Mouse (Mus musculus) hindbrain, postnatal 0 days (tissue): ENCODE data around the gene Gbp5. TPM values are rescaled to one million over a fixed set of nuclear protein-coding genes. Genes with fewer than 3 reads are reported as not detected.

Source experiments
- ATAC-seq: fragments of 200-750 bp; cut with Nextera tagmentation; 2 replicates; pipeline ENCODE4 v1.8.0; 2017; ENCODE audit warnings: mild to moderate bottlenecking, moderate TSS enrichment, moderate library complexity
- DNase-seq: peaks from one replicate; pipeline ENCODE4 v3.0.0-alpha.2; 2015; ENCODE audit warnings: low spot score
- H3K27ac ChIP-seq: fragments of 300-500 bp; sonication (generic); 2 replicates; pipeline ENCODE4 v1.5.1; 2014; ENCODE audit warnings: mild to moderate bottlenecking
- H3K27me3 ChIP-seq: fragments of 300-500 bp; sonication (generic); 2 replicates; pipeline ENCODE4 v1.6.1; 2014; ENCODE audit warnings: low read length, mixed read lengths; ENCODE audit not compliant: insufficient read depth
- H3K36me3 ChIP-seq: fragments of 300-500 bp; sonication (generic); 2 replicates; pipeline ENCODE4 v1.6.1; 2014; ENCODE audit warnings: low read length, mixed read lengths; ENCODE audit not compliant: insufficient read depth
- H3K4me1 ChIP-seq: fragments of 300-500 bp; sonication (generic); 2 replicates; pipeline ENCODE4 v1.6.1; 2014; ENCODE audit warnings: antibody characterized with exemption, low read length, mixed read lengths; ENCODE audit not compliant: insufficient read depth
- H3K4me2 ChIP-seq: fragments of 300-500 bp; sonication (generic); 2 replicates; pipeline ENCODE4 v1.6.1; 2014; ENCODE audit warnings: low read depth, mild to moderate bottlenecking, low read length, moderate library complexity, mixed read lengths
- H3K4me3 ChIP-seq: fragments of 300-500 bp; sonication (generic); 2 replicates; pipeline ENCODE4 v1.5.1; 2014; ENCODE audit warnings: low read length
- H3K9ac ChIP-seq: fragments of 300-500 bp; sonication (generic); replicated peaks from 2 replicates; pipeline ENCODE4 v1.6.1; 2014; ENCODE audit warnings: mild to moderate bottlenecking, low read length, moderate library complexity, mixed read lengths
- H3K9me3 ChIP-seq: fragments of 300-500 bp; sonication (generic); 2 replicates; pipeline ENCODE4 v1.6.1; 2016; ENCODE audit warnings: low read length, mixed read lengths
- CTCF ChIP-seq: IDR thresholded peaks from 2 replicates; pipeline ENCODE4 v1.5.1; 2016; ENCODE audit warnings: antibody characterized with exemption, control low read depth, low read depth
- WGBS: fragments of 180-500 bp; shearing (Covaris S2); extraction: QIAGEN DNeasy Blood & Tissue Kit; methylation state at CpG from one replicate; pipeline ENCODE4 v1.1.7; 2014; 5-methylcytosine and 5-hydroxymethylcytosine counted together
- polyA plus RNA-seq: library from polyadenylated mRNA; unstranded; fragments of >200 nt; fragmentation: Nextera tagmentation; extraction: Ambion mirVana; gene quantifications from 2 replicates; pipeline ENCODE4 v1.2.1, GENCODE M21; 2015
- total RNA-seq: library from RNA; depleted of rRNA; stranded (reverse); fragments of >200 nt; gene quantifications from 2 replicates; pipeline ENCODE4 v1.2.3, GENCODE M21; 2014

Gene Gbp5
- total and polyA plus RNA-seq, 2 experiments from 2014 or later: 0.37 to 0.55 TPM

DNA sequence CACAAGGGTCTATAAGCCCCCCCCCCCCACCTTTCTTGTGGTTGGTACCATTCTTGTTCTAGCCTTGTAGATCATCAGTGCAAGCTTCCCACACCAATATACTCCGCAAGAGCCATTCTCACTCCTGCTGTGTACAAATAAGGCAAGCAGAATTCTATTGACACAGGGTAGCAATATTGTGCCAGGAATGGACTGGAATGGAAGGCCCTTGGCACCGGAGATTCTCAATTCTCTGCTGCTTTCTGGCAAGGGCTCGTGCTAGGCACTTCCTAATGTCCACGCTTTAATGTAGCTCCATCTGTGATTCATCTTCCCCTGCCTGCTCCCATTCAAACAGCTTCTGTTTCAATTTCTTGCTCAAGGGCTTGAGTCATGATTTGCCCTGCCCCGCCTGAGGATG, 5.2 kb downstream of the Gbp5 start:
- no peak overlapping the region for H3K27ac ChIP-seq
- no peaks in the 10 kb centered on the region for H3K9me3 ChIP-seq
- no peak overlapping the region for H3K4me2 ChIP-seq
- TF ChIP-seq CTCF: no peak
- no peak overlapping the region for H3K9ac ChIP-seq
- H3K27me3 ChIP-seq: no peaks in the 10 kb centered on the region
- DNase-seq (peak; percentile 81), ATAC-seq (peak; percentile 76)
- H3K4me1 ChIP-seq: no peaks in the 10 kb centered on the region
- 34% methylated on average over 5 of the region's 5 CpGs for WGBS
- H3K4me3 ChIP-seq: no peak overlapping the region
- no peaks in the 10 kb centered on the region for H3K36me3 ChIP-seq

DNA sequence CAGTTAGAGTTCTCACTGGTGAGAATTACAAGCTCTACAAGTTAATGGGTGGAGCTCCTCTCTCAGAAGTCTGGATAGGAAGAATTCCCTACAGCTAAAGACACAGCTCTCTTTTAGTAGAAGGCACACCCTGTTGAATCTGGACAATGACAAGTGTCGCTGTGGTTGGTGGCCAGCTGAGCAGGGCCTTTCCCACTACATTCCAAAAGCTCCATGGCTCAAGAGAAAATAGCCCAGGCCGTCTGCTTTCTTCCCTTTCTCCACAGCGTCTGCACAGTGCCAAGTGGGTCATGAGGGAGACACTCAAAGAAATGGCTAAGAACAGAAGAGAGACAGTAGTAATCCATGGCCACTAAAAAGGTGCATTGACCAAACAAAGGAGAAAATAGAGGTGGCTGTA, 34.3 kb downstream of the Gbp5 start:
- Histone ChIP-seq H3K27ac (no peak overlapping the region), H3K36me3 (no peaks in the 10 kb centered on the region), H3K4me2 (no peak overlapping the region), H3K4me1 (no peaks in the 10 kb centered on the region), H3K27me3 (no peaks in the 10 kb centered on the region), H3K4me3 (no peak overlapping the region), H3K9me3 (no peaks in the 10 kb centered on the region), H3K9ac (no peak overlapping the region)
- no peak for TF ChIP-seq CTCF
- WGBS: 31% methylated on average over 3 of the region's 3 CpGs
- DNase-seq (no peak), ATAC-seq (no peak)

DNA sequence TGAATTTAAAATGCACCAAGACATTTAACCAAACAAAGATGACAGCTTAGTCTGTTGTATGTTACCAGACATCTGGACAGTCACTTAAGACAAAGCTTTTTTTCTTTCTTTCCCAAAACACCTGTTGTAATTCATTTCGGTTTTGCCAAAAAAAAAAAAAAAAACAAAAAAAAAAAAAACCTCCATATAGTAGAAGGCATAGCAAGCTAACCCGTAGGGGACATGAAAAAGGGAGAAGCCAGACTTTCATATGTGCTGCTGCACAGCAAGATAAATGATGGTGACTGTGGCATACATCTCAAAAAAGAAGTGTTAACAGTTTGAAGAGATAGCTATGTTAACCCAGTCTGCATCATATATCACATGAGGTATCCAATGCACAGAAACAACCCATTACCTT, 35.8 kb downstream of the Gbp5 start:
- peak overlapping the region; percentile 53 for H3K9ac ChIP-seq
- H3K4me1 ChIP-seq: no peaks in the 10 kb centered on the region
- peak overlapping the region; percentile 54; the same call in 1 of the 2 replicates for H3K27ac ChIP-seq
- TF ChIP-seq CTCF: no peak
- peak overlapping the region; percentile 51 for H3K4me3 ChIP-seq
- H3K9me3 ChIP-seq: no peaks in the 10 kb centered on the region
- DNase-seq (peak; percentile 1), ATAC-seq (no peak)
- H3K27me3 ChIP-seq: no peaks in the 10 kb centered on the region
- H3K4me2 ChIP-seq: peak overlapping the region; percentile 84
- H3K36me3 ChIP-seq: no peaks in the 10 kb centered on the region
- 62% methylated on average over 2 of the region's 2 CpGs for WGBS

DNA sequence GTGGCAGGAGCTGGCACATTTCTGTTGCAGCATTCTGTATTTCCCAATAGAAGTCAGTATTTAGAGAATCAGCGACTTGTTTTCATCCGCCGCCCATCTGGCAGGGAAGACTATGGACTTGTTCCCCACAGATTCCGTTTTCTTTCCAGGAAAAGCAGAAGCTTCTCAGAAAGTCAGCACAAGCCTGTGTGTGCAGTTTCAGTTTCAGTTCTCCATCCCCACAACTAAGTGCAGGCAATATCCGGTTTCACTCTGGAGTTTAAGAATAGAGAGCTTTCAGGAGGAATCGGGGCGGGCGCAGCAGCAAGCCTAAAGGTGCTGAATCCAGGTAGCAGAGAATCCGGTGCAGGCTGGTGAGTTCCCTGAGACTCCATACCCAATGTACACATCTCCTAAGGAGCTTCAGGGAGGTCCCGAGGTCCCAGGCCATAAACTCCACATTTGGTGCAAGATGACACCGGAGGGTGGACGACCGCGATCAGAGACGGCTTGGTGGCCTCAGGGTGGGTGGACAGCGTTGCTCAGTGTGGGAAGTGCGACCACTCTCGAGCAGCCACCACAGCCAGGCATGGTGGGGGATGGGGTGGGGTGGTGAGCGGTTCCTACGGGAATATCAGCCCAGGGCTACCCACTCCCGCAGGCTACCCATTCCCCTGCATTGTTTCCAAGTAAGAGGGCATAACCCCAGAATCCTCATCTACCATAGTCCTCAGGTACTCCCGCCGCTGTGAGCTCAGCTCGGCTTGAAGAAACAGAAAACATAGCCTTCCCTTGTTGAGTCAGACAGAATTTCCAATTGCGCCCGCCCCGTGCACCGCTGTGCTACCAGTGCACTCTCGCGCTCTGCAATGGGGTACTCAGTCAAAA, 36.5 kb downstream of the Gbp5 start, which contains the start of gene Gbp7:
Gene Gbp7 (plus strand): TSS at position 256 of the 867 bp plus-strand sequence.
- Histone ChIP-seq H3K9me3 (no peaks in the 10 kb centered on the region), H3K27ac (peak within 1 kb of the TSS; percentile 54), H3K4me3 (peak within 1 kb of the TSS; percentile 51), H3K4me2 (peak within 1 kb of the TSS; percentile 84), H3K36me3 (no peaks in the 10 kb centered on the region), H3K27me3 (no peaks in the 10 kb centered on the region), H3K4me1 (no peaks in the 10 kb centered on the region), H3K9ac (peak within 1 kb of the TSS; percentile 53)
- no peak for TF ChIP-seq CTCF
- DNase-seq (peak; percentile 63), ATAC-seq (peak; percentile 87)
- WGBS: 1% methylated on average over 28 of the region's 30 CpGs

DNA sequence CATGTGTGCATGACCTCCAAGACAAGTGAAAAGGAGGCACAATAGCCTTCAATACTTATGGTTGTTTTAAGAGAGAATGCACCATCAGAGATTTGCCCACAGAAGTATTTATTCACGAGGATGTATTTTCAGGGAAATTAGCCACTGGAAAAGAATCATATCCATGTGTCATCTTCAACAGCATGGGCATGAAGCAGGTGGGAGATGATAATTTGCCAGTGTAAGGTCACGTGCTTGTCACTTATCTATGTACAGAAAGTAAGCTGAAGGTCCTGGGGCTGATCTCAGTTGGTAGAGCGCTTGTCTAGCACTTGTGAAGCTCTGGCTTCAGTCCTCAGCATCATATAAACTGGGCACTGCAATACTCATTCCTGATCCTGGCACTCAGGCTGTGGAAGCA, 37.8 kb downstream of the Gbp5 start:
- 89% methylated on average over 3 of the region's 3 CpGs for WGBS
- no peaks in the 10 kb centered on the region for H3K4me1 ChIP-seq
- no peak overlapping the region for H3K9ac ChIP-seq
- no peak overlapping the region for H3K27ac ChIP-seq
- DNase-seq: no peak
- no peak overlapping the region for H3K4me2 ChIP-seq
- no peaks in the 10 kb centered on the region for H3K9me3 ChIP-seq
- no peak overlapping the region for H3K4me3 ChIP-seq
- H3K36me3 ChIP-seq: no peaks in the 10 kb centered on the region
- no peak for TF ChIP-seq CTCF
- no peak for ATAC-seq
- H3K27me3 ChIP-seq: no peaks in the 10 kb centered on the region

DNA sequence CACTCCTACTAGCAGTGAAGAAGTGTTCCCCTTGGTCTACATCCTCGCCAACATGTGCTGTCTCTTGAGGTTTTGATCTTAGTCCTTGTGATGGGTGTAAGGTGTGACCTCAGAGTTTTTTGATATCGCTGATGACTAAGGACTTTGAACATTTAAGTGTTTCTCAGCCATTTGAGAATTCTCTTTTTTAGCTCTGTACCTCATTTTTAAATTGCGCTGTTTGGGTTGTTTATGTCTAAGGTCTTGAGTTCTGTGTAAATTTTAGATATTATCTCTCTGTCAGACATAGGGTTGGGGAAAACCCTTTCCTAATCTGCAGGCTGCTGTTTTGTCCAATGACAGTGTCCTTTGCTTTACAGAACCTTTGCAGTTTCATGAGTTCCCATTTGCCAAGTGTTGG, 39.4 kb downstream of the Gbp5 start:
- TF ChIP-seq CTCF: no peak
- no peaks in the 10 kb centered on the region for H3K4me1 ChIP-seq
- no peak overlapping the region for H3K4me2 ChIP-seq
- H3K9ac ChIP-seq: no peak overlapping the region
- no peaks in the 10 kb centered on the region for H3K36me3 ChIP-seq
- H3K27me3 ChIP-seq: no peaks in the 10 kb centered on the region
- H3K27ac ChIP-seq: no peak overlapping the region
- no peaks in the 10 kb centered on the region for H3K9me3 ChIP-seq
- no peak overlapping the region for H3K4me3 ChIP-seq
- ATAC-seq: no peak
- 95% methylated on average over 3 of the region's 3 CpGs for WGBS
- no peak for DNase-seq

DNA sequence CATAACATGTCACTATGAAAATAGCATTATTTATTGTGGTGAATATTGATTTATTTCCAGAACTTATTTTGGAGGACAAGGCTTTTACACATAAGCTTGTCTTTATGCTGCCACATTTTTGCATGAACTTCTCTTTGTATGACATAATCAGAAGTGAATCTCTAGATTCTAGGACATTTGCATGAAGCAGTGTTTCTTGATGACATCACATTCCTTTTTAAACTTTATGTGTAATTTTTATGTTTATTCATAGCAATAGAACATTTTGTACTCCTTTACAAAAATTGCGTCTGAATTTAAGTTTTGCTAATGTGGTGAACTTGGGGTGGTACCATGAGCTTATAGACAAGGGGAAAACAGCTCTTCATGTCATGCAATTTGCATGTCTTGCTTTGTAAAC, 41.9 kb downstream of the Gbp5 start:
- Histone ChIP-seq H3K27me3 (no peaks in the 10 kb centered on the region), H3K9ac (no peak overlapping the region), H3K36me3 (no peaks in the 10 kb centered on the region), H3K4me3 (no peak overlapping the region), H3K4me2 (no peak overlapping the region), H3K9me3 (no peaks in the 10 kb centered on the region), H3K27ac (no peak overlapping the region), H3K4me1 (no peaks in the 10 kb centered on the region)
- WGBS: 81% methylated on average over 1 of the region's 1 CpGs
- no peak for TF ChIP-seq CTCF
- no peak for DNase-seq
- ATAC-seq: no peak
